Mouse (Mus musculus) gastrocnemius, adult 18-20 months (tissue): ENCODE measurements around the gene Gm37240. TPM values are rescaled to one million over a fixed set of nuclear protein-coding genes. Genes with fewer than 3 reads are reported as not detected.

Experiments
- DNase-seq: peaks from one replicate; pipeline ENCODE4 v3.0.0; 2021; ENCODE audit warnings: low spot score
- total RNA-seq, 2 experiments: library from RNA; stranded (reverse); gene quantifications; 2 replicates each; pipeline ENCODE4 v1.2.3; 2021

Gene Gm37240
- total RNA-seq, 2 experiments from 2014 or later, result 30.2 to 34.0 TPM

GRCm38 (mm10) chr3:85144425-85144824, 742.9 kb downstream of the Gm37240 start:
- DNase-seq, result no peak

GRCm38 (mm10) chr3:85140488-85140887, 746.8 kb downstream of the Gm37240 start:
- no peak for DNase-seq

GRCm38 (mm10) chr3:85138407-85138806, 748.9 kb downstream of the Gm37240 start:
- no peak for DNase-seq

GRCm38 (mm10) chr3:85133561-85133960, 753.8 kb downstream of the Gm37240 start:
- DNase-seq, result no peak

GRCm38 (mm10) chr3:85131878-85132277, 755.4 kb downstream of the Gm37240 start:
- no peak for DNase-seq

- no peak for DNase-seq
Observed at GRCm38 (mm10) chr3:85128546-85128945, 758.8 kb downstream of the Gm37240 start.

- no peak for DNase-seq
Observed at GRCm38 (mm10) chr3:85126970-85127369, 760.3 kb downstream of the Gm37240 start.

- DNase-seq, result peak; percentile 43
Observed at GRCm38 (mm10) chr3:85125471-85125870, 761.8 kb downstream of the Gm37240 start.

- peak; percentile 50 for DNase-seq
Observed at GRCm38 (mm10) chr3:85124924-85125323, 762.4 kb downstream of the Gm37240 start.

GRCm38 (mm10) chr3:85124410-85124809, 762.9 kb downstream of the Gm37240 start:
- DNase-seq, result no peak

GRCm38 (mm10) chr3:85117702-85118101, 769.6 kb downstream of the Gm37240 start:
- DNase-seq, result no peak

- DNase-seq, result no peak
Observed at GRCm38 (mm10) chr3:85117014-85117413, 770.3 kb downstream of the Gm37240 start.

- DNase-seq, result no peak
Observed at GRCm38 (mm10) chr3:85115959-85116543, 771.3 kb downstream of the Gm37240 start.

- no peak for DNase-seq
Observed at GRCm38 (mm10) chr3:85113565-85113964, 773.8 kb downstream of the Gm37240 start.

- no peak for DNase-seq
Observed at GRCm38 (mm10) chr3:85110762-85111161, 776.6 kb downstream of the Gm37240 start.

GRCm38 (mm10) chr3:85109221-85109620, 778.1 kb downstream of the Gm37240 start:
- DNase-seq, result no peak

GRCm38 (mm10) chr3:85108396-85108795, 778.9 kb downstream of the Gm37240 start:
- no peak for DNase-seq

- DNase-seq, result no peak
Observed at GRCm38 (mm10) chr3:85106956-85107355, 780.4 kb downstream of the Gm37240 start.

GRCm38 (mm10) chr3:85104301-85104700, 783.0 kb downstream of the Gm37240 start:
- no peak for DNase-seq

- DNase-seq, result no peak
Observed at GRCm38 (mm10) chr3:85080882-85081558, 806.3 kb downstream of the Gm37240 start.

GRCm38 (mm10) chr3:85064113-85064512, 823.2 kb downstream of the Gm37240 start:
- no peak for DNase-seq

- DNase-seq, result no peak
Observed at GRCm38 (mm10) chr3:85060153-85060552, 827.2 kb downstream of the Gm37240 start.

- DNase-seq, result no peak
Observed at GRCm38 (mm10) chr3:85057245-85057644, 830.1 kb downstream of the Gm37240 start.
